Mouse (Mus musculus) thymus, adult 18-20 months (tissue): ENCODE data around the gene Atg4b.
A peak's percentile ranks its signal among the peaks of the same experiment; 100 is the strongest.
"Not testable (repeated sequence)": the region's sequence is repeated elsewhere in the genome, so short reads cannot be mapped to it uniquely, and the experiment has no call there.

Source experiments
- DNase-seq, 2 experiments: peaks; one replicate each; pipeline ENCODE4 v3.0.0; 2022; ENCODE audit warnings: mixed read lengths in 2 of 2

Atg4b gene

DNA sequence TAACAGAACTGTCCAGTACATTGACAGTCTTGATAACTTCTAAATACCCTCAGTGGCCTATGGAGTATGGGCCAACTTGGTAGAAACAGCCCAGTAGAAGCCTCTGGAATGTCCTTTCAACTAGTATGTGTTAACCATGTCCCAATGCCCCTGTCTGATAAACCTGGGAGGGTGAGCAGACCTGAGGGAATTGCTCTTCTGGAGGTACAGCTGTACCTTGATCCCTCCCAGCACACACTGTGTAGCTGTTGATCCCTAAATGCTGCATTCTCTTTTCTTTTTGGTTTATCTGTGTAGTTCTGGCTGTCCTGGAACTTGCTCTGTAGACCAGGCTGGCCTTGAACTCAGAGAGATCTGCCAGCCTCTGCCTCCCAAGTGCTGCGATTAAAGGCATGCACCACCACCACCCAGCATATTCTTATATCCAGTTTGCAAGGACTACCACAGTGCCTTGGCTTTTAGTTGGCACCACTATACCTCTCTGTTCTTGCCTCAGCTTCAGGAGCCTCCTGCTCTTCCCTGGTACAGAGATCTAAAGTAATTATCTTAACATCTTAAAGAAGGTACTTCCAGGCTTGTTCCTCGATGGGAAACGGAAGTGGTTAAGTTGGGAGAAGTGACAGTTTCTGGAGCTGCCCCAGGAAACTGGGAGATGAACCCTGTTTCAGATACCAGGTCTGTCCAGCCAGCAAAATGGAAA lies 72.6 kb downstream of the Atg4b start:
- DNase-seq, result no peak

- no peak for DNase-seq
These were observed 73.3 kb downstream of the Atg4b start, which contains the start of gene D2hgdh for GRCm38 (mm10) chr1:93824609-93825008. TSS of gene D2hgdh (plus strand) at chr1:93824909.

DNA sequence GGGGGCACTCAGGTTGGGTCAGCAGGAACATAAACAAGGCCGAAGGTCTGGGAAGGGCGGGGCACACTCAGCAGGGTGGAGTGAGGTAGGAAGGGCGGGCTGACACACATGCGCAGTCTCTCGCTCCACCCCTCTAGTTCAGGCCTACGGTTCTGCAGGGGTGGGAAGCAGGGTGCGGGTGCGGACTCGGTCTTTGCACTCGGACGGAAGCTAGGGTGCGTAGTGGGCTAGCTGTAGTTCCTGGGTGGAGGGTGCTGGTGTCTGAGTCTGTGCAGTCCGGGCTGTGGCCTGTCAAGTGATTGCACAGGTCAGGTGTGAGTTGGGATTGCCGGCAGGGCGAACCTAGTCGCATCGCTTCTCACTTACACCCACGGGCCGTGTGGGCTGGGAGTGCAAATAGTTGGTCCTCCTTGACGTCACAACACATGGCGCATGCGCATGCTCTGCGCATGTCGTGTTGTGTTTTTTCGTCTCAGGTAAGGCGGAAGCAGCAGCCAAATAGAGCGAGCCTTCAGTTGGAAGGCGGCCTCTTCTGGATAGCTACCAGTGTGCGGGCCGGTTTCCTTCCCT lies 73.9 kb downstream of the Atg4b start:
- peak; percentile 89 to 95 for DNase-seq

DNA sequence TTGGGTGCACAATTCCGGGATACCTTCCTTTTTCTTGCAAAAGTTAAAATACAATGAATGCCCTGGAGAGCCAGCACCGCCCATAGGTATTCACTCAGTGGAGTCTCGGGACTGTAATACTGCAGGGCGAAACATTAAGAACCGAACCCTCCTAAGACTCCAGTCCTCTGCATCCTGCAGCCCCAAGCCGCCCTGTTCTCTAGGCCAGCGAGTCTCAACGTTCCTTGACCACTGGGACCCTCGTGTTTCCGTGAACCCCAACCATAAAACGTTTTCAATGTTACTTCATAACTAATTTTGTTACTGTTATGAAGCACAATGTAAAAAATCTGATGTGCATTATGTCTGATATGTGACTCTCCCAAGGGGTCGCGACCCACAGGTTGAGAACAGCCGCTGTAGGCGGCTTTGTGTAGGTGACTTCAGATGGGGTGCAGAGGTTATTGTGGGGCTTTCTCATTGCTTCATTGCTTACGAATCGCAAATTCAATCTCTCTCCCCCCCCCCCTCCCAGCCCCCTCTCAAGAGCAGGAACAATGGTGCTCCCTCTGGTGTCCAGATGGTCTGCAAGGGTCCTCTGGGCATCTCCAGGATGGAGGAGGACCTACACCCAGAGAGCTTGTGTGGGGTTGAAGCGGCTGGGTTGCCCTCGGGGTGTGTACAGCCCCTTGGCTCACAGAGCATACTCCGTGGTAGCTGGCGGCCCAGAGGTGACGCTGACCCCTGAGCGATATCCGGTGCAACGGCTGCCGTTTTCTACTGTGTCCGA lies 74.7 kb downstream of the Atg4b start:
- DNase-seq, result no peak

- DNase-seq, result no peak
These were observed 75.2 kb downstream of the Atg4b start for GRCm38 (mm10) chr1:93826540-93826835.

DNA sequence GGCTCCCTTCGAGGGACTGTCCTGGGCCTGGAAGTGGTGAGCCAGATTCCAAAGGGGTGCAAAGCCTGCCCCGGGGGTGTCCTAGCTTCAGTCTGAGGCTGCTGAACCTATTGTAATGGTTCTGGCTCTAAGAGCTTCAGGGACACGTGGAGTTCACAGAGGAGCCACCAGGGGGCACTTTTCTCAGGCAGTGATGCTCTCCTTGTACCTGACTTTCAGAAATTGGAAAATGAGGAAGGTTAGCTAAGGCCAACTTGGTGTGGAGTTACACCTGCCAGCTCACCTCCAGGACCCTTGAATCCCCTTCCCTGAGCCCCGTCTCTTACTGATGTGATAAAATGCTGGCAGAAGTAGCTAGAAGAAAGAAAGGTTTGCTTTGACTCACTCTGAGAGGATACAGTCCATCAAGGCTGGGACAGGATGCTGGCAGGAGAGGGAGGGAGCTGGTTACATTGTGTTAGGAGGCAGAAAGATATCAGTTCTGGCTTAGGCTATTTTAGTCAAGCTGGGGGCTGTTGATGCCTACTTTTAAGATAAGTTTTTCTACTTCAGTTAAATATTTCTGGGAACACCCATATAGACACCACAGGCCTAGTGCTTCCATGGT lies 81.6 kb downstream of the Atg4b start:
- not testable (repeated sequence) for DNase-seq

GRCm38 (mm10) chr1:93834671-93835150 lies 83.4 kb downstream of the Atg4b start:
- DNase-seq, result no peak

- no peak for DNase-seq
These were observed 83.9 kb downstream of the Atg4b start for GRCm38 (mm10) chr1:93835211-93835610.

DNA sequence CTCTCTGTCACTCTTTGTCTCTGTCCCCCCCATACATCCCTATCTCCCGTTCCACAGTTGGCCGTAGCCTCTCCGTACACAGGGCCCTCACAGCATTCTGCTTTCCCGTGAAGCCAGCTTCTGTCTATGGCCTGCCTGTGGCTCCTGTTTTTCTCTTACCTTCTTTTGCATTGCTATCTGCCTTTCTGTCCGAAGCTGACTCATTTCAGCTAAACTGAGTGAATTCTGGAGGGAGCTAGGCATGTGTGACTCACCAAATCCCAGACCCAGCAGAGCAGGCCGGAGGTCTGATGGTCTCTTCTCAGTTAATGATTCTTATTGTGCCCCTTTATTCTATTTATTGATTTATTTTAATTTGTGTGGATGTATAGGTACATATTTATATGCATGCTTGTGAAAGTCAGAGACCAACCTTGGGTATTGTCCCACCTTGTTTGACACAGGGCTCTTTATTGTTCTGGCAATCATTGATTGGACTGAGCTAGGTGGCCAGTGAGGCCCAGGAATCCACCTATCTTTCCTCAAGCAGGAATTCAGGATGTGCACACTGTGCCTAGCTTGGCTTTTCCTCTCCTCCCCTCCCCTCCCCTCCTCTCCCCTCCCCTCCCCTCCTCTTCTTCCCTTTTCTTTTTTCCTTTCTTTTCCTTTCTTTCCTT lies 84.7 kb downstream of the Atg4b start:
- DNase-seq, result no peak

DNA sequence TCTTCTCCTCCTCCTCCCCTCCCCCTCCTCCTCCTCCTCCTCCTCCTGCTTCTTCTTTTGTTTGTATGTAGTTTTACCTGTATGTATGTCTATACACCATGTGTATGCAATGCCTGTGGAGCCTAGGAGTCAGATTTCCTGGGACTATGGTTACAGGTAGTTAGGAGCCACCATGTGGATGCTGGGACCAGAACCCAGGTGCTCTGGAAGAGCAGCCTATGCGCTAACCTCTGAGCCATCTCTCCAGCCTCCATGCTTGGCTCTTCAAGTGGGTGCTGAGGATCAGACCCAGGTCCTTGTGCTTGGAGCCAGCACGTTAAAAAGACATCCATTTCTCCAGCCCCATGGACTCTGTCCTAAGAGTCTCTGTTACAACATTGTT lies 85.2 kb downstream of the Atg4b start:
- DNase-seq, result no peak

DNA sequence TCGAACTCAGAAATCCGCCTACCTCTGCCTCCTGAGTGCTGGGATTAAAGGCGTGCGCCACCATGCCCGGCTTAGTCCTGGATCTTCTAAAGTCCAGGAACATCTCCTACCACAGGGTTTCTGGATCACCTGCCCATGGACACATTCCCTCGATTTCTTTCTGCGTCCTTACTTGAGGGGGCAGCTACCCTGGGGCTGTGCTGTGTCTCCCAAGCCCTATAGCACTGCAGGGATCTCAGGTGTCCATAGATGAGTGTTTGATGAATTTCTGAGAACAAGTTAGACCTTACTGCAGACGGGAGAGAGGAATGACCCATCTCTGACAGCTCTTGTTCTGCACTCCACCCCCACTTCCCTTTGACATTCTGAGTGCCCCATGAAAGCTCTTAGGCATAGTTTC lies 86.0 kb downstream of the Atg4b start:
- DNase-seq, result no peak

GRCm38 (mm10) chr1:93838569-93838968 lies 87.3 kb downstream of the Atg4b start:
- not testable (repeated sequence) for DNase-seq
